Mouse (Mus musculus) skeletal muscle tissue, adult 2 months (tissue): Measurements from ENCODE around the gene Prr18.

ENCODE experiments used
- DNase-seq: peaks from one replicate; pipeline ENCODE4 v3.0.0-alpha.2; 2012; ENCODE audit warnings: low read depth, low spot score

Gene Prr18

GRCm38 (mm10) chr17:8340407-8341359 is 3.4 kb downstream of the Prr18 start:
- no peak for DNase-seq

- no peak for DNase-seq
Measured at GRCm38 (mm10) chr17:8341360-8341963, 4.2 kb downstream of the Prr18 start.

- DNase-seq = no peak
Measured at GRCm38 (mm10) chr17:8342706-8343105, 5.4 kb downstream of the Prr18 start.

- DNase-seq = no peak
Measured at GRCm38 (mm10) chr17:8343416-8343815, 6.2 kb downstream of the Prr18 start.

- DNase-seq = no peak
Measured at GRCm38 (mm10) chr17:8347765-8348285, 10.6 kb downstream of the Prr18 start.

- no peak for DNase-seq
Measured at GRCm38 (mm10) chr17:8348941-8349340, 11.7 kb downstream of the Prr18 start.

- no peak for DNase-seq
Measured at GRCm38 (mm10) chr17:8351088-8351487, 13.8 kb downstream of the Prr18 start.

- no peak for DNase-seq
Measured at GRCm38 (mm10) chr17:8355692-8356091, 18.4 kb downstream of the Prr18 start, which contains the start of gene T2. Gene T2, plus strand, starts transcription at chr17:8355992.

- no peak for DNase-seq
Measured at GRCm38 (mm10) chr17:8357498-8357897, 20.2 kb downstream of the Prr18 start.

- DNase-seq = no peak
Measured at GRCm38 (mm10) chr17:8360876-8361275, 23.6 kb downstream of the Prr18 start.

GRCm38 (mm10) chr17:8361281-8362103 is 24.2 kb downstream of the Prr18 start:
- no peak for DNase-seq

GRCm38 (mm10) chr17:8367514-8368480 is 30.5 kb downstream of the Prr18 start:
- no peak for DNase-seq

- no peak for DNase-seq
Measured at GRCm38 (mm10) chr17:8368570-8368969, 31.3 kb downstream of the Prr18 start.

GRCm38 (mm10) chr17:8369171-8369570 is 31.9 kb downstream of the Prr18 start:
- no peak for DNase-seq

GRCm38 (mm10) chr17:8370634-8371229 is 33.5 kb downstream of the Prr18 start:
- no peak for DNase-seq

GRCm38 (mm10) chr17:8371834-8372233 is 34.6 kb downstream of the Prr18 start:
- DNase-seq = peak; percentile 21

- peak; percentile 41 for DNase-seq
Measured at GRCm38 (mm10) chr17:8372286-8373046, 35.2 kb downstream of the Prr18 start.

GRCm38 (mm10) chr17:8377298-8377697 is 40.0 kb downstream of the Prr18 start:
- no peak for DNase-seq

GRCm38 (mm10) chr17:8385441-8385840 is 48.2 kb downstream of the Prr18 start:
- DNase-seq = no peak
